Mouse (Mus musculus) heart, postnatal 0 days (tissue): ENCODE measurements around the gene Cab39.

Source experiments
- CTCF ChIP-seq: IDR thresholded peaks from 2 replicates; pipeline ENCODE4 v1.5.1; 2016; ENCODE audit warnings: antibody characterized with exemption, control low read depth, low read depth
- EP300 ChIP-seq: IDR thresholded peaks from 2 replicates; pipeline ENCODE4 v1.6.1; 2016; ENCODE audit warnings: antibody characterized with exemption, low read depth

DNA sequence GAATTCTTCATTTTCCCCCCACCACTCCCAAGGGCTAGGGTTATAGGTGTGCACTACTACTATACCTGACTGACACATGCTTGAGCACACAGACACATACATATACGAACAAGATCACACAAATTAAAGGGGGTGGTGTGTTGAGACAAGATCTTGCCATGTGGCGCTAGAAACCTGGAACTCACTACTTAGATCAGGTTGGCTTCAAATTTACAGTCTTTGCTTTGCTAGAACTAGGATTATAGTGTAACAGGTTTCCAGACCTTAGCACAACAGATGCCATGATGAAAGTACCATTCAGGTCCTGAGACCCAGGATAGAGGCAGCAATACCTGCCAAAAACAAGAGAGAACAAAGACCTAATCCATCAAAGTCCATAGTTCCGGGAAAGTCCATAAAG lies 1.8 kb upstream of the Cab39 start:
- no peak for TF ChIP-seq CTCF
- TF ChIP-seq EP300: no peak
